Mouse (Mus musculus) hindbrain, embryonic 11.5 days (tissue): ENCODE data around the gene Ctcfl. TPM values are rescaled to one million over a fixed set of nuclear protein-coding genes. Genes with fewer than 3 reads are reported as not detected.
"Not testable (repeated sequence)": the region's sequence is repeated elsewhere in the genome, so short reads cannot be mapped to it uniquely, and the experiment has no call there.

Experiments used
- ATAC-seq: fragments of 200-750 bp; cut with Nextera tagmentation; 2 replicates; pipeline ENCODE4 v1.8.0; 2017; ENCODE audit warnings: mild to moderate bottlenecking, moderate TSS enrichment, moderate library complexity; ENCODE audit not compliant: low FRiP score
- DNase-seq: peaks from one replicate; pipeline ENCODE4 v3.0.0-alpha.2; 2015; ENCODE audit warnings: low spot score
- H3K27ac ChIP-seq: fragments of 300-500 bp; sonication (generic); 2 replicates; pipeline ENCODE4 v1.5.1; 2014; ENCODE audit warnings: mild to moderate bottlenecking, low read depth, low read length
- H3K27me3 ChIP-seq: fragments of 300-500 bp; sonication (generic); 2 replicates; pipeline ENCODE4 v1.6.1; 2014; ENCODE audit warnings: mild to moderate bottlenecking, low read length, moderate library complexity, mixed read lengths; ENCODE audit not compliant: control insufficient read depth, insufficient read depth
- H3K36me3 ChIP-seq: fragments of 300-500 bp; sonication (generic); 2 replicates; pipeline ENCODE4 v1.6.1; 2014; ENCODE audit warnings: mild to moderate bottlenecking, low read length, moderate library complexity, mixed read lengths; ENCODE audit not compliant: control insufficient read depth, insufficient read depth
- H3K4me1 ChIP-seq: fragments of 300-500 bp; sonication (generic); replicated peaks from 2 replicates; pipeline ENCODE4 v1.6.1; 2014; ENCODE audit warnings: low read length, mixed read lengths; ENCODE audit not compliant: control insufficient read depth, insufficient read depth
- H3K4me2 ChIP-seq: fragments of 300-500 bp; sonication (generic); replicated peaks from 2 replicates; pipeline ENCODE4 v1.6.1; 2014; ENCODE audit warnings: mild to moderate bottlenecking, low read depth, low read length
- H3K4me3 ChIP-seq: fragments of 300-500 bp; sonication (generic); 2 replicates; pipeline ENCODE4 v1.5.1; 2014; ENCODE audit warnings: low read depth, low read length
- H3K9ac ChIP-seq: fragments of 300-500 bp; sonication (generic); 2 replicates; pipeline ENCODE4 v1.6.1; 2014; ENCODE audit warnings: low read depth, low read length
- H3K9me3 ChIP-seq: fragments of 300-500 bp; sonication (generic); 2 replicates; pipeline ENCODE4 v1.6.1; 2016; ENCODE audit warnings: low read length; ENCODE audit not compliant: control insufficient read depth
- WGBS: fragments of 180-500 bp; shearing (Covaris S2); extraction: QIAGEN DNeasy Blood & Tissue Kit; methylation state at CpG from one replicate; pipeline ENCODE4 v1.1.7; 2014; 5-methylcytosine and 5-hydroxymethylcytosine counted together
- polyA plus RNA-seq: library from polyadenylated mRNA; unstranded; fragments of >200 nt; fragmentation: Nextera tagmentation; extraction: Ambion mirVana; gene quantifications from 2 replicates; pipeline ENCODE4 v1.2.1, GENCODE M21; 2014

Gene Ctcfl
- polyA plus RNA-seq, 1 experiment from 2014 or later, result 0.06 TPM

- no peak overlapping the region for H3K9ac ChIP-seq
- no peaks in the 10 kb centered on the region for H3K4me1 ChIP-seq
- H3K4me2 ChIP-seq, result no peak overlapping the region
- no peak overlapping the region for H3K27ac ChIP-seq
- DNase-seq (no peak), ATAC-seq (no peak)
- H3K27me3 ChIP-seq, result no peaks in the 10 kb centered on the region
- H3K4me3 ChIP-seq, result no peak overlapping the region
- no peaks in the 10 kb centered on the region for H3K36me3 ChIP-seq
- 74% methylated on average over 2 of the region's 2 CpGs for WGBS
- H3K9me3 ChIP-seq, result no peaks in the 10 kb centered on the region
These were observed 9.8 kb upstream of the Ctcfl start for GRCm38 (mm10) chr2:173129111-173129510.

DNA sequence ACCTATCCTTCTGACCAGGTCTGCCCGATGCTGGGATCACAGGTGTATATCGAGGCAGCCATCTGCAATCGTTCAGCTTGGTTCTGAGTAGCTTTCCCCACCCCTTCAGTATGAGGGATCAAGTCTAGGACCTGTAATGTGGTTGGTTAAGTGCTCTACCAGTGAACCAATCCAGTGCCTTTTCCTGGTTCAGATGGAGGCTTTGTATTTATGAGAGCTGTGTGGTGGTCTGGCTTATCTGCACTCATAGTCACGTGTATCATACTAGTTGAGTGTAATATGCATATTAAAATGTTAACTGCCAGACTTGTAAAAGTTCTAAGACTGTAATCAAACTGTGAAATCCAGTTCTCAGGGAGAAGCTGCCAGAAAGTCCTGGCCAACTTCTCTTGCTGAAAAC, 7.1 kb upstream of the Ctcfl start:
- Histone ChIP-seq H3K9me3 (no peaks in the 10 kb centered on the region), H3K36me3 (no peaks in the 10 kb centered on the region), H3K4me1 (no peaks in the 10 kb centered on the region), H3K4me3 (no peak overlapping the region), H3K27ac (no peak overlapping the region), H3K27me3 (no peaks in the 10 kb centered on the region), H3K4me2 (no peak overlapping the region), H3K9ac (no peak overlapping the region)
- 92% methylated on average over 4 of the region's 4 CpGs for WGBS
- no peak for DNase-seq
- ATAC-seq, result no peak

DNA sequence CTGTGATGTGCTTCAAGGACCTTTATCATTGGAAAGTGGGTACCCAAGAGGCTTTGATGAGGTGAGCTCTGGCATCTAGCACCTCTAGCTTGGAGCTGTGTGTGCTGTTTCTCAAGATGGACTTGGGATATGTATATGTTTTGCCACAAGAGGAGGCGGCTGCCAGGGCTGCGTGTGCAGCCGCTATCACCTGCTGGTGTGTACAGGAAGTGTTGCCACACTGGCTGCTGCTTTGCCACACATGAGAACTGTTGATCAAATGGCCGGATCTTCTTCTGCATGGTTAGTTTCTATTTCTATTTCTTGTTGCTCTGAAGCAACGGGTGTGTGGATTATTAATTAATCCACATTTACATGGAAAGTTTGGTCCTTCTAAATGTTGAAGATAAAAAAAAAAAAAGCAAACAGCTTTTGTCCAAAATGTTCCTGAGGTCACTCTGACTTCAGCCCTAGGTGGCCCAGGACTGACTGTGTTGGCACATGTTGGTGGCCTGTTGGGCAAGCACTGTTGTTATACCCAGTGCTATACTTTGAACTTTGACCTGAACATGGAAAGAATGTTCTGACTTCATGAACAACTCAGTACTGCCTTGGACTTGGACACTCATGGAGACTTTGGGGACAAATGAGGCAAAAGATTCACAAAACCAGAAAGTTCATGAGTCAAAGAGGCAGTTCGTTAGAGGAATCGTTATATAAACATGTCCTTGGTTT, 4.9 kb upstream of the Ctcfl start:
- ATAC-seq, result no peak
- H3K4me2 ChIP-seq, result no peak overlapping the region
- no peaks in the 10 kb centered on the region for H3K4me1 ChIP-seq
- H3K36me3 ChIP-seq, result no peaks in the 10 kb centered on the region
- H3K27ac ChIP-seq, result no peak overlapping the region
- no peak overlapping the region for H3K4me3 ChIP-seq
- DNase-seq, result no peak
- H3K9ac ChIP-seq, result no peak overlapping the region
- 92% methylated on average over 7 of the region's 7 CpGs for WGBS
- H3K27me3 ChIP-seq, result no peaks in the 10 kb centered on the region
- no peaks in the 10 kb centered on the region for H3K9me3 ChIP-seq

- DNase-seq, H3K4me1 ChIP-seq, H3K36me3 ChIP-seq, H3K27ac ChIP-seq, H3K9ac ChIP-seq, H3K4me2 ChIP-seq, H3K27me3 ChIP-seq, ATAC-seq, H3K4me3 ChIP-seq, H3K9me3 ChIP-seq: not testable (repeated sequence)
- WGBS, result 78% methylated on average over 4 of the region's 4 CpGs
These were observed 792 bp upstream of the Ctcfl start for GRCm38 (mm10) chr2:173120117-173120516.

- H3K9me3 ChIP-seq, H3K27ac ChIP-seq, H3K9ac ChIP-seq, DNase-seq, H3K27me3 ChIP-seq, ATAC-seq, H3K36me3 ChIP-seq, H3K4me3 ChIP-seq, H3K4me1 ChIP-seq, H3K4me2 ChIP-seq: not testable (repeated sequence)
- 68% methylated on average over 3 of the region's 3 CpGs for WGBS
These were observed 5.5 kb downstream of the Ctcfl start for GRCm38 (mm10) chr2:173113796-173114195.

DNA sequence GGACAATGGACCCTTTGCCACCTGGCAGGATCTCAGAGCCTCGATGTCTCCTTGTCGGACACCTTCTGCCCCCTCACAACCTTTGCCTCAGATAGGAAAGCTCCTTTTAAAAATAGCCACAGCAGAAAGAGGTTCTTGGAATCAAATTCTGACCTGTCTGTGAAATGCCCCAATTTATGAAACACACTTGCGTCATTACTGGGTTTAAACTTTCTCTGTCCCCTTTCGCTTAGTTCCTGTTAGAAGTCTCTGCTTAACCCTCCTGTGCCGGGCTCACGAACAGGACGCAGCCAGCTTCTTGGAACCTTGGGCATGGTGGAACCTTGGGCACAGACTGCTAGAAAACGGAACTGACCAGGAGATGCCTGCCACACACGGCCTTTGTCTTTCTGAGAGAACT, 8.8 kb downstream of the Ctcfl start:
- WGBS, result 85% methylated on average over 9 of the region's 9 CpGs
- H3K9ac ChIP-seq, result no peak overlapping the region

DNA sequence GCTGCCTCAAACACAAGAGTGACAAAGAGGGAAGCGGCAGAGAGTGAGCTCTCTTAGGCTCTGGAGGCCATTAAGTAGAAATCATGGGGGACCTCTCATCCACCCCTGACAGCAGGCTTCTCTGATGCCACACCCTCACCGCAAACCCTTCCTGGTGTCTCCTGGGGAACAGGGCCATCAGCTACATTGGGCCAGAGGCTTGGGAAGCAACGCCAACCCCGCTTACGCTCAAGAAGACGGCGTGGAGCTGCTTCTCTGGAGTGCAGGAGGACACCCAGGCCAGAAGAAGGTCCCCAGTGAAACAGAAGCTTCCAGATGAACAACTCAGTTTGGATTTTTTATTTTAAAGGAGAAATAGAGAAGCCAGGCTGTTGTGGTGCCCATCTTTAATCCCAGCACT, 9.8 kb downstream of the Ctcfl start:
- DNase-seq (no peak), ATAC-seq (no peak)
- Histone ChIP-seq H3K4me3 (no peak overlapping the region), H3K4me1 (no peaks in the 10 kb centered on the region), H3K27ac (no peak overlapping the region), H3K9ac (no peak overlapping the region), H3K4me2 (no peak overlapping the region), H3K27me3 (no peaks in the 10 kb centered on the region), H3K9me3 (no peaks in the 10 kb centered on the region), H3K36me3 (no peaks in the 10 kb centered on the region)
- 90% methylated on average over 7 of the region's 7 CpGs for WGBS

More for the DNA sequence above, 8.8 kb downstream of the Ctcfl start:
- H3K4me2 ChIP-seq, result no peak overlapping the region
- H3K36me3 ChIP-seq, result no peaks in the 10 kb centered on the region
- H3K27ac ChIP-seq, result no peak overlapping the region
- DNase-seq (no peak), ATAC-seq (no peak)
- no peak overlapping the region for H3K4me3 ChIP-seq
- no peaks in the 10 kb centered on the region for H3K9me3 ChIP-seq
- no peaks in the 10 kb centered on the region for H3K4me1 ChIP-seq
- H3K27me3 ChIP-seq, result no peaks in the 10 kb centered on the region

GRCm38 (mm10) chr2:173108509-173109190, 10.7 kb downstream of the Ctcfl start:
- Histone ChIP-seq H3K27ac (no peak overlapping the region), H3K4me1 (no peaks in the 10 kb centered on the region), H3K9ac (no peak overlapping the region), H3K4me3 (no peak overlapping the region), H3K27me3 (no peaks in the 10 kb centered on the region), H3K9me3 (no peaks in the 10 kb centered on the region), H3K4me2 (no peak overlapping the region), H3K36me3 (no peaks in the 10 kb centered on the region)
- 85% methylated on average over 6 of the region's 6 CpGs for WGBS
- no peak for ATAC-seq
- DNase-seq, result no peak
